Mouse (Mus musculus): ENCODE measurements around the gene B3galt5.

DNA sequence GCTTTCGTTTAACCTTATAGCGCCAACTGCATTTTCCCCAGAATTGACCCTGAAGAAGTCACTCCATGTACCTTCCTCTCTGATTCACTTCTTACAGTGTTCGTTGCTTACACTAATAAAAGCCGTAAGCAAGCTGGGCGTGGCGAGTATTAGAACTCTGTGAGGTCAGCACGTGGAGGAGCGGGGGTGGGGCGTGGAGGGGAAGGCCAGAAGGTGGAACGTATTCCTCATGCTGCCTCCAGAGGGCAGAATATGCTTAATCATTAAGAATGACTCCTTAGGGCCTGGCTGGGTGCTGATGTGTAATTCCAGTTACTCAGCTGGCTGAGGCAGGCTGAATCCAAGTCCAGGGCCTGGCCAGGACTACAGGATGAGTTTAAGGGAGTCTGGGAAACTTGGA lies 122.3 kb downstream of the B3galt5 start:
- TF ChIP-seq GATA1 (IDR thresholded peaks at IDR 0.05; ENCODE audit: low read length) (no peak), TAL1 (IDR thresholded peaks at IDR 0.05; ENCODE audit: low read length) (no peak)

Measured in erythroblast, embryonic 14.5 days (primary cell).